Mouse (Mus musculus) liver, adult 2 months (tissue): ENCODE measurements around the gene Btbd2. TPM values are rescaled to one million over a fixed set of nuclear protein-coding genes. Genes with fewer than 3 reads are reported as not detected.

Experiments used
- DNase-seq: peaks from one replicate; pipeline ENCODE4 v3.0.0-alpha.2; 2011; ENCODE audit warnings: low read depth, low spot score; ENCODE audit errors: extremely low read depth
- H3K27ac ChIP-seq: fragments of 200-500 bp; replicated peaks from 2 replicates; pipeline ENCODE4 v1.5.1; 2012; ENCODE audit warnings: low read depth, mild to moderate bottlenecking, control low read depth, inconsistent platforms, low read length; ENCODE audit not compliant: insufficient read depth
- H3K27me3 ChIP-seq: fragments of 200-500 bp; 2 replicates; pipeline ENCODE4 v1.6.1; 2012; ENCODE audit warnings: mild to moderate bottlenecking, moderate library complexity, low read length, inconsistent platforms; ENCODE audit not compliant: control insufficient read depth, insufficient read depth
- H3K36me3 ChIP-seq: fragments of 200-500 bp; 2 replicates; pipeline ENCODE4 v1.6.1; 2012; ENCODE audit warnings: low read length, inconsistent platforms; ENCODE audit not compliant: control insufficient read depth, insufficient read depth
- H3K4me1 ChIP-seq: fragments of 200-500 bp; 2 replicates; pipeline ENCODE4 v1.6.1; 2011; ENCODE audit warnings: low read length; ENCODE audit not compliant: control insufficient read depth, insufficient read depth
- H3K4me3 ChIP-seq: fragments of 200-500 bp; 2 replicates; pipeline ENCODE4 v1.5.1; 2011; ENCODE audit warnings: low read depth, mild to moderate bottlenecking, control low read depth, low read length, moderate library complexity; ENCODE audit not compliant: insufficient read depth
- H3K79me2 ChIP-seq: fragments of 200-500 bp; 2 replicates; pipeline ENCODE4 v1.6.1; 2012; ENCODE audit warnings: inconsistent platforms, mild to moderate bottlenecking, low read length, moderate library complexity; ENCODE audit not compliant: control insufficient read depth, insufficient read depth
- H3K9ac ChIP-seq: fragments of 200-500 bp; 2 replicates; pipeline ENCODE4 v1.6.1; 2012; ENCODE audit warnings: low read depth, mild to moderate bottlenecking, control low read depth, inconsistent platforms, low read length
- CTCF ChIP-seq: fragments of 200-500 bp; IDR thresholded peaks from 2 replicates; pipeline ENCODE4 v1.5.1; 2011; ENCODE audit warnings: low read depth, low read length, control low read depth
- POLR2A ChIP-seq: fragments of 200-500 bp; IDR thresholded peaks from 2 replicates; pipeline ENCODE4 v1.6.1; 2011; ENCODE audit warnings: low read length, control low read depth; ENCODE audit not compliant: insufficient read depth; ENCODE audit errors: extremely low read depth
- WGBS: fragments of 180-500 bp; shearing (Covaris S2); methylation state at CpG from one replicate; pipeline ENCODE4 v1.1.7; 2018; 5-methylcytosine and 5-hydroxymethylcytosine counted together
- polyA plus RNA-seq: library from polyadenylated mRNA; depleted of rRNA; stranded (reverse); fragments of >200 nt; gene quantifications from 2 replicates; pipeline ENCODE4 v1.2.3, GENCODE M21; 2012
- total RNA-seq: library from RNA; depleted of rRNA; stranded (reverse); fragments of >200 nt; gene quantifications from 2 replicates; pipeline ENCODE4 v1.2.3, GENCODE M21; 2014

Gene Btbd2
- total and polyA plus RNA-seq, 2 experiments: 16.2 to 36.1 TPM

GRCm38 (mm10) chr10:80702536-80703390, 45.9 kb upstream of the Btbd2 start:
- H3K79me2 ChIP-seq: peaks cover 3% of the 10 kb centered on the region; the same call in 1 of the 2 replicates
- peak overlapping the region; percentile 82 for H3K27ac ChIP-seq
- H3K9ac ChIP-seq: peak overlapping the region; percentile 72
- H3K36me3 ChIP-seq: 0 out of 2 replicates have a peak, but pooled peaks cover 2% of the 10 kb centered on the region
- peak overlapping the region; percentile 66 for H3K4me3 ChIP-seq
- peaks cover 9% of the 10 kb centered on the region for H3K4me1 ChIP-seq
- DNase-seq: peak; percentile 85
- no peaks in the 10 kb centered on the region for H3K27me3 ChIP-seq
- 3% methylated on average over 40 of the region's 47 CpGs for WGBS
- TF ChIP-seq CTCF: no peak
- peak; percentile 77 for TF ChIP-seq POLR2A

DNA sequence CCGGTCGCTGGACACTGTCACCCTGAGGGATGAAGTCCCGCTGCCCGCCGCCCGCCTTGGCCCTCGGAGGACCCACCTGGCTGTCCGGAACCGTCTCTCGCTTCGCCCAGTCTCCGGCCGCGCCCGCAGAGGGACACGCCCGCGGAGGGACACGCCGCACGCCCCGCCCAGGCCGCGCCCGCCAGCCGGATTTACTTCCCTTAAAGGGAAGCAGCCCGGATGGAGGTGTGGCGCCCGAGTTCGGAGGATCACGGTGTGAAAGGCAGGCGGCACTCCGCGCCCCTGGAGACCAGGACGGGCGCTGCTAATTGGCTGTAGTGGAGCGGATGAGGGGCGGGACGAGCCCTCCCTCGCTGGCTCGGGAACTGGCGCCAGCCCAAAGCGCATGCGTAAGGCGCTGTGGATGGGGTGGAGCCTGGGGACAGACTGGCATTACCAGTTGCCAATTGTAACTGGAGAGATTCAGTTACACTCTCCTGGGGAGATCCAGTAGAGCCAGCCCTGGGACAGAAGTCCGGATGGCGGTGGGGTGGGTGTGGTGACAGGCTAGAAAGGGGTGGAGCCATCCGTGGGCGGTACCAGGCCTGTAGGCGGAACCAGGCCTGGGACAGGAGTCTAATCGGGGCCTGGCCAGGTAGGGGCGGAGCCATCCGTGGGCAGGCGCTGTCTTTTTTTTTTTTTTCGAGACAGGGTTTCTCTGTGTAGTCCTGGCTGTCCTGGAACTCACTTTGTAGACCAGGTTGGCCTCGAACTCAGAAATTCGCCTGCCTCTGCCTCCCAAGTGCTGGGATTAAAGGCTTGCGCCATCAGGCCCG, 45.1 kb upstream of the Btbd2 start, which contains the start of the genes Mob3a and Izumo4:
TSS of gene Mob3a (minus strand) at position 257 of the 815 bp plus-strand sequence.
TSS of gene Izumo4 (plus strand) at position 464 of the 815 bp plus-strand sequence.
- H3K27me3 ChIP-seq: no peaks in the 10 kb centered on the region
- H3K79me2 ChIP-seq: peaks cover 3% of the 10 kb centered on the region; the same call in 1 of the 2 replicates
- H3K4me1 ChIP-seq: peaks cover 9% of the 10 kb centered on the region
- H3K27ac ChIP-seq: peak within 1 kb of the TSS; percentile 82
- under 1% methylated on average over 59 of the region's 59 CpGs for WGBS
- TF ChIP-seq POLR2A: peak; percentile 40; the same call in 1 of the 2 replicates
- TF ChIP-seq CTCF: no peak
- peak; percentile 98 for DNase-seq
- peak within 1 kb of the TSS; percentile 72 for H3K4me3 ChIP-seq
- 0 out of 2 replicates have a peak, but pooled peaks cover 2% of the 10 kb centered on the region for H3K36me3 ChIP-seq
- H3K9ac ChIP-seq: peak within 1 kb of the TSS; percentile 78

GRCm38 (mm10) chr10:80700732-80701131, 43.9 kb upstream of the Btbd2 start:
- Histone ChIP-seq H3K79me2 (peaks cover 3% of the 10 kb centered on the region; the same call in 1 of the 2 replicates), H3K27ac (no peak overlapping the region), H3K4me1 (peaks cover 9% of the 10 kb centered on the region), H3K9ac (no peak overlapping the region), H3K36me3 (no peaks in the 10 kb centered on the region), H3K4me3 (no peak overlapping the region), H3K27me3 (no peaks in the 10 kb centered on the region)
- 45% methylated on average over 4 of the region's 4 CpGs for WGBS
- DNase-seq: no peak
- TF ChIP-seq POLR2A (no peak), CTCF (no peak)

GRCm38 (mm10) chr10:80700038-80700504, 43.2 kb upstream of the Btbd2 start:
- DNase-seq: no peak
- TF ChIP-seq POLR2A: no peak
- Histone ChIP-seq H3K4me3 (no peak overlapping the region), H3K9ac (no peak overlapping the region), H3K79me2 (peaks cover 3% of the 10 kb centered on the region; the same call in 1 of the 2 replicates), H3K27ac (no peak overlapping the region), H3K27me3 (no peaks in the 10 kb centered on the region), H3K4me1 (peaks cover 9% of the 10 kb centered on the region), H3K36me3 (no peaks in the 10 kb centered on the region)
- 90% methylated on average over 7 of the region's 7 CpGs for WGBS

DNA sequence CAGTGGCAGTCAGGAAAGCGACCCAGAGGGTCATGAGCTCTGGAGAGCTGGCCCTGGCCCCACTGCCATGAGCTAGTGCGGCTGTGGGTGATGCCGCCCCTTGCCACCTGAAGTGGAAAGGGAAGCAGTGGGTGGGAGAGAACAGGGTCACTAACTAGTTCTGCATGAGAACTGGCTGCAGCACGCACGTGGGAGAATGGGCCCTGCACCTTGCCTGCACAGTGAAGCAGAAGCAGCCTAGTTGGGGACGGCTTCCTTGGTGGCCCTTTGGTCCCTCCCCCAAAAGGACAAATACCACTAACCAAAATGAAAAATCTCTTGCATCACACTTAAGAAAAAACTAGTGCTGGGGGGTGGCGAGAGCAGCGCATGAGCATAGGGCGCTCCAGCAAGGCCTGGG, 41.7 kb upstream of the Btbd2 start:
- Histone ChIP-seq H3K36me3 (no peaks in the 10 kb centered on the region), H3K79me2 (peaks cover 3% of the 10 kb centered on the region; the same call in 1 of the 2 replicates), H3K27ac (no peak overlapping the region), H3K27me3 (no peaks in the 10 kb centered on the region), H3K4me3 (no peak overlapping the region), H3K4me1 (peaks cover 8% of the 10 kb centered on the region), H3K9ac (no peak overlapping the region)
- no peak for DNase-seq
- 87% methylated on average over 9 of the region's 9 CpGs for WGBS
- TF ChIP-seq POLR2A (no peak), CTCF (no peak)
